Mouse (Mus musculus): Measurements from ENCODE around the gene F5. TPM values are rescaled to one million over a fixed set of nuclear protein-coding genes. Genes with fewer than 3 reads are reported as not detected.

F5 gene
- polyA plus RNA-seq (2016; fragmentation: Nextera tagmentation; extraction: Ambion mirVana): 0.30 and 0.34 TPM in 2 replicates

DNA sequence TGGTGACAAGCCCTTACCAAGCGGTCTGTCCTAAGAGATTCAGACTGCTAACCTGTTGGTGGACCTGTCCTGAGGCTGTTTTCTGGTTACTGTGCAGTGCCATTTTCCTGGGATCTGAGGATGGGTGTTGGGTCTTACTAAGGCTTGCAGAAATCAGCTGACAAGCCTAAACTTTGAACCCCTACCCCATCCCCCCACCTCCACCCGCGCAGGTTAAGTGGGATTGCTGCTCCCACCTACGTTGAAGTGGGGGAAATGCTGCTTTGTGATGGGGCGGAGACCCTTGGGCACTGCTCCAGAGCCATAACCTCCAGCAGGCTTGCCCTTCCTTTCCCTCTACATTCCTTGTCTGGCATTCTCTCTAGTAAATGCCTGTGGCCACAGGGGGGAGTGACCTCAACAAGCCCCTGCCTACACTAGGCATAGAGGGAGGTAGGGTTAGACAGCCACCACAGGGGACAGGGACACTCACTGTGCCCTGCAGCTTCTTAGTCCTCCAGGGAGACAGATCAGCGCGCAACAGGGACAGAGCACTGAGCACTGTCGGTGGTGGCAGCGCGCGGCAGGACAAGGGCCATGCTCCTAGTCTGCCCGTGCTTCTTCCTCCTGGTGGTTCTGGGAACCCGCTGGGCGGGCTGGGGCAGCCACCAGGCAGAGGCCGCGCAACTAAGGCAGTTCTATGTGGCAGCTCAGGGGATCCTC is at the start of gene F5:
Gene F5, plus strand, starts transcription at position 452 of the 702 bp plus-strand sequence.
- peak; percentile 10 for DNase-seq (ENCODE audit: low spot score)
- H3K36me3 ChIP-seq: no peaks in the 10 kb centered on the region
- peaks cover 7% of the 10 kb centered on the region for H3K4me1 ChIP-seq (replicated peaks)
- no peaks in the 10 kb centered on the region for H3K27me3 ChIP-seq (ENCODE audit: insufficient read depth, poor library complexity, severe bottlenecking)
- H3K4me3 ChIP-seq: peak within 1 kb of the TSS; percentile 29
- WGBS: 9% methylated on average over 16 of the region's 16 CpGs
- H3K9me3 ChIP-seq: no peaks in the 10 kb centered on the region
- H3K27ac ChIP-seq: peak within 1 kb of the TSS; percentile 35; the same call in 1 of the 2 replicates

DNA sequence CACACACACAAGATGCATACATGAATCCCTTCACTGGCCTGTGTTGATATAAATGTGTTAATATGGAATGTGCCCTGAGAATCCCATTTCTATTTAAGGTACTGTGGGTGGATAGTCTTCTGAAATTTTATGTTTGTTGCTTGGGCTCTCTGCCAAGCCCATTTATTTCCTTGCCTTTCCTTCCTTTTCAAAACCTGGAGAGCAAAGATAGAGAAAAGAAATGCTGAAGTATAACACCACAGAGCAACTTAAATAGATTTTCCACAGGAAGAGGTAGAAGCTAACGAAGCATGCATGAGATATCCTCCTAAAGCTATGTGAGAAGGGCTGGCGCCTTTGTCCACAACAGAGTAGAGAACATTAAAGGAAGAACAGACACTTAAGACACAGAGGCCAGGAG is 41.9 kb upstream of the F5 start:
- WGBS: 90% methylated on average over 2 of the region's 2 CpGs
- Histone ChIP-seq H3K27me3 (ENCODE audit: insufficient read depth, poor library complexity, severe bottlenecking) (no peaks in the 10 kb centered on the region), H3K9me3 (no peaks in the 10 kb centered on the region), H3K27ac (no peak overlapping the region), H3K4me3 (no peak overlapping the region), H3K4me1 (replicated peaks) (no peaks in the 10 kb centered on the region), H3K36me3 (no peaks in the 10 kb centered on the region)
- DNase-seq (ENCODE audit: low spot score): no peak

DNA sequence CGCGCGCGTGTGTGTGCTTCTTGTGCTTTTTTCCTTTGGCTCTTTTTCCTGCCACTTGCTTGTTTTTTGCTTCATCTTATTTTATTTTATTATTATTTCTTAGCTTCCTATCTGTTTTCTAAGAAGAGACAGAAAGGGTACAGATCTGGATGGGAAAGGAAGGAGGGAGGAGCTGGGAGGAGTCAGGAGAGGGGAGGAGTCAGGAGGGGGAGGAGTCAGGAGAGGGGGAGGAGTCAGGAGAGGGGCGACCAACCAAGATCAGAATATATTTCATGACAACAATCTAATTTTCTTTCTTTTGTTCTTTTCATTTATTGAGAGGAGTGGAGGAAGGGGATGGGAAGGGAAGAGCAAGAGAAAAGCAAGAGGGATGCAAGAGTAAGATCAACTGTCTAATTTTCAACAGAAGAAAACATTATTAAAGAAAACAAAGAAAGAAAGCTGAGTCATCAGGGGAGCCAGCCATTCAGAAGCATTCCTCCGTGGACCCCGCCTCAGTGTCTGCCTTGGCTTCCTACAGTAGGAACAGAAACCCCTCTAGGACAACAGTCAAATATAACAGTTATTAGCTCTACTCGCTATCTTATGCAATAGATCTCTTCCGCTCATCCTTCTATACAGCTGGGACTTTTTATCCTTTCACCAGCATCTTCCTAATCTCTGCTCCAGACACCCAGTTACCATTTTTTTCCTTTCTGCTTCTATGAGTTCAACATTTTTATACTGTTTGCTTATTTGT is 40.9 kb upstream of the F5 start:
- 93% methylated on average over 9 of the region's 9 CpGs for WGBS

DNA sequence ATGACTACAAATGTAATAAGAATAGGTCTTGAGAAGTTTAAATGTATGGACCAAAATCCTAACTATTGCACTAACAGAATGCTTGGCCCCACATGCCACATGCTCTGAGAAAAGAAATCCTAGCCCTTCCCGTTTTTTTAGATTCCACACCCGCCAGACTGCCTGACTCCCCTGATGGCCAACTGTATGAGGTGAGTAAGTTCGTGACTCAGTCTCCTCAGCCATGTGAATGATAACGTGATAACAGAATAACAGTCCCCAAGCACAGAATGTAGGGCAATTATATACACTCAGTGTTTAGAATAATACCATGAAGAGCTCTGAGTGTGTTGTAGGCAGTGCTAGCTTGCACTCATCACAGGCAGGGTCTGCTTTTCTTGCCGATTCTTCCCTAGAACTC is 37.4 kb upstream of the F5 start:
- no peaks in the 10 kb centered on the region for H3K9me3 ChIP-seq
- 88% methylated on average over 5 of the region's 5 CpGs for WGBS
- no peak overlapping the region for H3K27ac ChIP-seq
- no peaks in the 10 kb centered on the region for H3K4me1 ChIP-seq (replicated peaks)
- H3K4me3 ChIP-seq: no peak overlapping the region
- no peak for DNase-seq (ENCODE audit: low spot score)
- H3K27me3 ChIP-seq (ENCODE audit: insufficient read depth, poor library complexity, severe bottlenecking): no peaks in the 10 kb centered on the region
- H3K36me3 ChIP-seq: no peaks in the 10 kb centered on the region

More for the DNA sequence above, 40.9 kb upstream of the F5 start:
- Histone ChIP-seq H3K36me3 (no peaks in the 10 kb centered on the region), H3K27me3 (ENCODE audit: insufficient read depth, poor library complexity, severe bottlenecking) (no peaks in the 10 kb centered on the region), H3K4me3 (no peak overlapping the region), H3K27ac (no peak overlapping the region), H3K4me1 (replicated peaks) (no peaks in the 10 kb centered on the region), H3K9me3 (no peaks in the 10 kb centered on the region)
- no peak for DNase-seq (ENCODE audit: low spot score)

DNA sequence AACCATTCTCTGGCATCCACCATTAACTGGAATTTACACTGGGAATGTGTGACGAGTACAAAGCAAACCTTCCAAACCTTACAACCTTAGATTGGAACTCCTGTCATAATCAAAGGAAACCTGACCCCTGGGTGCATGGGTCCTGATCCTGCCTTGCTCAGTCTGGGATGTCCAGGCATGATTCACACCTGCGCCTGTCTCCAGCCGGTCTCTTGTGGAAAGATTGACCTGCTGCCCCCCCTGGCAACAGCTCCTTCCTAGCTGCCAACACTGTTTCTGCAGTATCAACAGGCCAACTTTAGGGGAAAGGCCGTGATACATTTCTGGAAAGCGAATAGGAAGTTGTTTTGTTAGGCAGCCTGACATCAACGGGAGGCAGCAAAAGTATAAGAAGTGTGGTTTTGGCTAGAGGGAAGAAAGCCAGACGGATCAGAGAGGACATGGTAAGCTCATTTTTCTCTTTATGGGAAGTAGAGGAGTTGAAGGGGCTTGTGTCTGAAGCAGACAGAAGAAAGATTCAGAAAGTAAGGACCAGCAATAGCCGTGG is 36.6 kb upstream of the F5 start, which contains the start of gene Selp:
Gene Selp, plus strand, starts transcription at position 318 of the 547 bp plus-strand sequence.
- Histone ChIP-seq H3K4me3 (no peak within 1 kb of the TSS), H3K27ac (no peak within 1 kb of the TSS), H3K27me3 (ENCODE audit: insufficient read depth, poor library complexity, severe bottlenecking) (no peaks in the 10 kb centered on the region), H3K4me1 (replicated peaks) (no peaks in the 10 kb centered on the region), H3K9me3 (no peaks in the 10 kb centered on the region), H3K36me3 (no peaks in the 10 kb centered on the region)
- WGBS: 80% methylated on average over 8 of the region's 8 CpGs
- DNase-seq (ENCODE audit: low spot score): no peak

DNA sequence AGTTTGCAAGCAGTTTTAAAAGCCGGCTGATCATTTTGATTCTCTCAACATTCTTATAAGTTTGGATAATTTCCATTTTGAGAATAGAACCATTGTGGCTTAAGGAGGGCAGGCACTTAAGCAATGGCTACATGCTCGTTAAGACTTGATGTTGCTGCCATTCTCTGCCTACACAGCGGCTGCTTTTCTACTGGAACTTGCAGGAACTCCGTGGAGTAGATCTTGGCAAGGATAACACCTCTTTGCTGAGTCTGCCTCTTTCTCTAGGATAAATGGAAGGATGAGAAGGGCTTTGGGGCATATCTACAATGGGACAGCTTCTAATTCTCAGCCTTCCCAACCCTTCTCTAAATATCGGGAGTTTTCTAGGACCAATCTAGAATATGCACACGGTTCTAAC is 36.0 kb upstream of the F5 start:
- 89% methylated on average over 6 of the region's 6 CpGs for WGBS
- H3K9me3 ChIP-seq: no peaks in the 10 kb centered on the region
- no peaks in the 10 kb centered on the region for H3K4me1 ChIP-seq (replicated peaks)
- H3K4me3 ChIP-seq: no peak overlapping the region
- no peak overlapping the region for H3K27ac ChIP-seq
- no peaks in the 10 kb centered on the region for H3K27me3 ChIP-seq (ENCODE audit: insufficient read depth, poor library complexity, severe bottlenecking)
- DNase-seq (ENCODE audit: low spot score): no peak
- H3K36me3 ChIP-seq: no peaks in the 10 kb centered on the region

DNA sequence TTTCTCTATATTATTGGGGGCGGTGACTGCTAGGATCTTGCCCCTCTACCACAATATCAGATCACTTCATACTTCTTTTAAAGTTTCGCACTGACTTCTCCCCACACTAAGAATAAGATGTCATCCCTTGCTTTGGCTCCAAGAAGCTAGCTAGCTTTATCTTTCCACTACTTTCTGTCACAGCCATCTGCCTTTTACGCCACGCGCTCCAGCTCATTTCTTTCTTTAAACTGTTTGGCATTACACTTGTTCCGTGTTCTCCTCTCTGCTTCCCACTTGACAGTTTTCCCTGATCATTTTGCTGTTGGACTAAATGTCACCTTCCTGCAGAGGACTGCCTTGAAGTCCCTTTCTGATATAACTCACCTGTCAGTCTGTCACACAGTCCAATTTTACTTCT is 33.8 kb upstream of the F5 start:
- Histone ChIP-seq H3K36me3 (no peaks in the 10 kb centered on the region), H3K27ac (no peak overlapping the region), H3K27me3 (ENCODE audit: insufficient read depth, poor library complexity, severe bottlenecking) (no peaks in the 10 kb centered on the region), H3K4me1 (replicated peaks) (no peaks in the 10 kb centered on the region), H3K9me3 (no peaks in the 10 kb centered on the region), H3K4me3 (no peak overlapping the region)
- no peak for DNase-seq (ENCODE audit: low spot score)
- 92% methylated on average over 6 of the region's 6 CpGs for WGBS

DNA sequence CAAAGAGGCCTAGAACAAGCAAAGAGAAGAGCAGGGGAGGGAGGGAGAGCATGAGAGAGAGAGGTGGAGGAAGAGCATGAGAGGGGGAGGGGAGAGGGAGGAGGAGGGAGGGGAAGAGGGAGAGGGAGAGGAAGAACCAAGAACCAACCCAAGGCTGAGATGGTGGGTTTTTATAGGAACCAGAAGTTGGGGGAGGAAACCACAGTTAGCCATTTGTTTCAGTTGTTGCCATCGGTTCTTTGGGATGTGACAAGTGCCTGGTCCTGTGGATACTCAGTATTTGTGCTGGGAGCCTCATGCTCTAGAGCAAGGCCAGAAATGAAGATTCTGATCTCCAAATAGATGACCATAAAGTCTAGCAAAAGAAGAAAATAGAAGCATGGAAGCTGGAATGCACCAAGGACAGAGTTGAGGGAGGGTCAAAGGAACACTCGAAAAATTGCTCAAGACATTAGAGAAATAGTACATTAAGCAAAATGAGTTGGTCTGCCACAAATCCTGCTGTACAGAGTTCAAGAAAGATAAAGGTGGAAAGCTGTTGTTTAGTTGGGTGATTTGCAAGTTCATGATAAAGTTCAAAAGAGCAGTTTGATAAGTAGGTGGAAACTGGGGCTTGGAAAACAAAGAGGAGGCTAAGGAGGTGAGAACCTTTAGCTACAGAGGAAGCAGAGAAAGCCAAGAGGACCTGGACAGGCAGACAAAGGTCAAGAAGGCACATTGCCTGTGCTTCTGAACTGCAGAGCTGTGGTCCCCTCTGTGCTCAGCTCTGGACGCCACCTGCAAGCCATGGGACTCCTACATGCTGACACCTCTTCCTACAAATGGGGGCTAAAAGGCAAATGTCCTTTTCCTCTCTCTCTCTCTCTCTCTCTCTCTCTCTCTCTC is 31.5 kb upstream of the F5 start:
- no peaks in the 10 kb centered on the region for H3K27me3 ChIP-seq (ENCODE audit: insufficient read depth, poor library complexity, severe bottlenecking)
- H3K27ac ChIP-seq: no peak overlapping the region
- no peaks in the 10 kb centered on the region for H3K4me1 ChIP-seq (replicated peaks)
- H3K36me3 ChIP-seq: no peaks in the 10 kb centered on the region
- no peak for DNase-seq (ENCODE audit: low spot score)
- no peak overlapping the region for H3K4me3 ChIP-seq
- no peaks in the 10 kb centered on the region for H3K9me3 ChIP-seq
- WGBS: 80% methylated on average over 3 of the region's 3 CpGs

DNA sequence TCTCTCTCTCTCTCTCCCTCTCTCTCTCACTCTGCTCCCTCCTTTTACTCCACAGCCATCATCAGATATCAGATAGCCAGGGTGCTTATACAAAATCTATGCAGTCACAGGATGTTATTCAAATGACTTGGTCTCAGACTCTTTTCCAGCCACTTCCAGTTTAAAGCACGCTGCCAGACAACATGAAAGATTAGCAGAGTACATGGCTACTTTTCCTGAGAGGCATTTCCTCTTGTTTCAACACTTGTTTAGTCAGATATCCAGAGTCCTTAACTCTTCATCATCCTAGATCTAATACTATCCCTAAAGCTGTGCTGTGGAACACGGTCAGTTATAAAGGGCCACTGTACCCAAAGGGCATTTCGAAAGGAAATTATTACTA is 30.9 kb upstream of the F5 start:
- Histone ChIP-seq H3K9me3 (no peaks in the 10 kb centered on the region), H3K27ac (no peak overlapping the region), H3K4me3 (no peak overlapping the region), H3K36me3 (no peaks in the 10 kb centered on the region), H3K4me1 (replicated peaks) (no peaks in the 10 kb centered on the region), H3K27me3 (ENCODE audit: insufficient read depth, poor library complexity, severe bottlenecking) (no peaks in the 10 kb centered on the region)
- WGBS: 89% methylated on average over 3 of the region's 3 CpGs
- DNase-seq (ENCODE audit: low spot score): no peak

DNA sequence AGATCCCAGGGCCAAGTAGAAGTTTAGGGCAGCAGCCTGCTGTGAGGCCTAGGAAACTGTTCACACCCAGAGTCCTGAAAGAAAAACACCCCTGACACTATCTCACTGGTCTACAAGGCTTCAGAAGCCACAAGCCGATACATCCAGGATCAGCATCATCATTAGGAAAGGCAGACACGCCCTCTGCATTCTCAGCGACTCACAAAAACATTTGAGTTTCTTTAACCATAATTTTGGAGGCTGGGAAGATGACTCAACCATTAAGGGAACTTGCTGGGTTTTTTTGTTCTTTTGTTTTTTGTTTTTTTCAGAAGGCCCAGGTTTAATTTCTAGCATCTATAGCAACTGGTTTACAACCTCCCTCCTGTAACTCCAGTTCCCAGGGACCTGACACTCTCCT is 27.8 kb upstream of the F5 start:
- Histone ChIP-seq H3K9me3 (no peaks in the 10 kb centered on the region), H3K36me3 (no peaks in the 10 kb centered on the region), H3K4me3 (no peak overlapping the region), H3K27me3 (ENCODE audit: insufficient read depth, poor library complexity, severe bottlenecking) (no peaks in the 10 kb centered on the region), H3K4me1 (replicated peaks) (no peaks in the 10 kb centered on the region), H3K27ac (no peak overlapping the region)
- no peak for DNase-seq (ENCODE audit: low spot score)
- WGBS: 68% methylated on average over 3 of the region's 3 CpGs

DNA sequence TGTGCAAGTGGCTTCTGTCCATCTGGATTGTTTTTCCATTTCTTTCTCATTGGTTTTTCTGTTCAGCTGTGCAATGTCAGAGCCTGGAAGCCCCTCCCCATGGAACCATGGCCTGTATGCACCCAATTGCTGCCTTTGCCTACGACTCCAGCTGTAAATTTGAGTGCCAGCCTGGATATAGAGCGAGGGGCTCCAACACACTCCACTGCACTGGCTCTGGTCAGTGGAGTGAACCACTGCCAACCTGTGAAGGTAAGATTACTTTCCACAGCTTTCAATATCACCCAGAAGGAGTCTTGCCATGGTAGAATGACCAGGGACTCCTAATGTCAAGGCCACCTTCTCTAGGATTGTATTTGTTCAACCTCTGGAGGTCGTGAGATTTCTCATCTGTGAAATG is 21.6 kb upstream of the F5 start:
- Histone ChIP-seq H3K36me3 (no peaks in the 10 kb centered on the region), H3K27ac (no peak overlapping the region), H3K9me3 (no peaks in the 10 kb centered on the region), H3K4me1 (replicated peaks) (no peaks in the 10 kb centered on the region), H3K27me3 (ENCODE audit: insufficient read depth, poor library complexity, severe bottlenecking) (no peaks in the 10 kb centered on the region), H3K4me3 (no peak overlapping the region)
- WGBS: 80% methylated on average over 3 of the region's 3 CpGs
- DNase-seq (ENCODE audit: low spot score): no peak

DNA sequence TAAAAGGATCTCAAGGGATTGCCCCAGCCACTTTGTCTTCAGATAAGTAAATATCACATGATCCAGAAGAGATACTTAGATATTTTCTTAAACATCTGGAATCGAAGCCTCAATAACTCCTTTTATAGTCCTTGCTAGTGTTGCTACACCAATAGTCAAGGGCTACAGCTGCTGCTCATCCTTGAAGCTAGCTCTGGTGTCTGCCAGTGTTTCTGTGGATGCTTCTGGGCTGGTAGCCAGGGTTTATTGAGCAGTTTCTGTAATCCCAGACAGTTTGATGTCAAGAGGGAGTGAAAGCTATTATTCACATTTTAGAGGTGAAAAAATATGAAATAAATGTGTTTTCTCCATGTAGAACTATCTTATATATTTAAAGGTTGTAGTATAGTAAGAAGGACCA is 19.0 kb upstream of the F5 start:
- no peaks in the 10 kb centered on the region for H3K36me3 ChIP-seq
- DNase-seq (ENCODE audit: low spot score): no peak
- H3K9me3 ChIP-seq: no peaks in the 10 kb centered on the region
- no peak overlapping the region for H3K4me3 ChIP-seq
- 80% methylated on average over 1 of the region's 1 CpGs for WGBS
- no peaks in the 10 kb centered on the region for H3K27me3 ChIP-seq (ENCODE audit: insufficient read depth, poor library complexity, severe bottlenecking)
- no peak overlapping the region for H3K27ac ChIP-seq
- no peaks in the 10 kb centered on the region for H3K4me1 ChIP-seq (replicated peaks)

All from hindbrain, embryonic 10.5 days (tissue).